Mouse (Mus musculus) midbrain, embryonic 11.5 days (tissue): ENCODE data around the gene Myf5. TPM values are rescaled to one million over a fixed set of nuclear protein-coding genes. Genes with fewer than 3 reads are reported as not detected.

Source experiments
- ATAC-seq: fragments of 200-750 bp; cut with Nextera tagmentation; 2 replicates; pipeline ENCODE4 v1.8.0; 2017; ENCODE audit warnings: moderate TSS enrichment, moderate library complexity; ENCODE audit not compliant: low FRiP score
- DNase-seq: peaks from one replicate; pipeline ENCODE4 v3.0.0; 2015; ENCODE audit warnings: low spot score; ENCODE audit errors: missing footprints
- H3K27ac ChIP-seq: fragments of 300-500 bp; sonication (generic); 2 replicates; pipeline ENCODE4 v1.5.1; 2014; ENCODE audit warnings: low read depth, low read length
- H3K27me3 ChIP-seq: fragments of 300-500 bp; sonication (generic); 2 replicates; pipeline ENCODE4 v1.6.1; 2014; ENCODE audit warnings: mild to moderate bottlenecking, low read length, moderate library complexity, mixed read lengths; ENCODE audit not compliant: control insufficient read depth, insufficient read depth
- H3K36me3 ChIP-seq: fragments of 300-500 bp; sonication (generic); 2 replicates; pipeline ENCODE4 v1.6.1; 2014; ENCODE audit warnings: mild to moderate bottlenecking, low read length, moderate library complexity, mixed read lengths; ENCODE audit not compliant: control insufficient read depth, insufficient read depth
- H3K4me1 ChIP-seq: fragments of 300-500 bp; sonication (generic); 2 replicates; pipeline ENCODE4 v1.6.1; 2014; ENCODE audit warnings: low read length; ENCODE audit not compliant: control insufficient read depth, insufficient read depth
- H3K4me2 ChIP-seq: fragments of 300-500 bp; sonication (generic); 2 replicates; pipeline ENCODE4 v1.6.1; 2014; ENCODE audit warnings: mild to moderate bottlenecking, moderate library complexity
- H3K4me3 ChIP-seq: fragments of 300-500 bp; sonication (generic); 2 replicates; pipeline ENCODE4 v1.5.1; 2014; ENCODE audit warnings: low read depth, low read length
- H3K9ac ChIP-seq: fragments of 300-500 bp; sonication (generic); 2 replicates; pipeline ENCODE4 v1.6.1; 2014; ENCODE audit warnings: low read length
- H3K9me3 ChIP-seq: fragments of 300-500 bp; sonication (generic); 2 replicates; pipeline ENCODE4 v1.6.1; 2016; ENCODE audit warnings: low read length; ENCODE audit not compliant: control insufficient read depth
- WGBS: fragments of 180-500 bp; shearing (Covaris S2); extraction: QIAGEN DNeasy Blood & Tissue Kit; methylation state at CpG from one replicate; pipeline ENCODE4 v1.1.7; 2014; 5-methylcytosine and 5-hydroxymethylcytosine counted together
- polyA plus RNA-seq: library from polyadenylated mRNA; unstranded; fragments of >200 nt; fragmentation: Nextera tagmentation; extraction: Ambion mirVana; gene quantifications from 2 replicates; pipeline ENCODE4 v1.2.1, GENCODE M21; 2014

Gene Myf5
- polyA plus RNA-seq, result 0.44 and 0.83 TPM in 2 replicates

- ATAC-seq, result no peak
- no peak for DNase-seq
- Histone ChIP-seq H3K4me2 (no peak within 1 kb of the TSS), H3K4me3 (no peak within 1 kb of the TSS), H3K4me1 (peaks cover 2% of the 10 kb centered on the region; the same call in 1 of the 2 replicates), H3K36me3 (no peaks in the 10 kb centered on the region), H3K9me3 (no peaks in the 10 kb centered on the region), H3K27me3 (no peaks in the 10 kb centered on the region), H3K9ac (no peak within 1 kb of the TSS), H3K27ac (no peak within 1 kb of the TSS)
- WGBS, result 71% methylated on average over 8 of the region's 8 CpGs
These were observed at the start of gene Myf5 for GRCm38 (mm10) chr10:107485870-107486269. TSS of gene Myf5 (minus strand) at chr10:107486134.

GRCm38 (mm10) chr10:107528758-107529157 lies 42.8 kb upstream of the Myf5 start:
- Histone ChIP-seq H3K36me3 (no peaks in the 10 kb centered on the region), H3K27ac (no peak overlapping the region), H3K9me3 (no peaks in the 10 kb centered on the region), H3K4me2 (no peak overlapping the region), H3K4me3 (no peak overlapping the region), H3K27me3 (no peaks in the 10 kb centered on the region), H3K4me1 (no peaks in the 10 kb centered on the region), H3K9ac (no peak overlapping the region)
- no peak for DNase-seq
- WGBS, result 54% methylated on average over 1 of the region's 1 CpGs
- ATAC-seq, result no peak

- H3K9me3 ChIP-seq, result no peaks in the 10 kb centered on the region
- no peaks in the 10 kb centered on the region for H3K36me3 ChIP-seq
- DNase-seq (peak; percentile 64), ATAC-seq (no peak)
- 85% methylated on average over 5 of the region's 5 CpGs for WGBS
- H3K4me2 ChIP-seq, result no peak overlapping the region
- no peak overlapping the region for H3K4me3 ChIP-seq
- H3K4me1 ChIP-seq, result no peaks in the 10 kb centered on the region
- H3K27me3 ChIP-seq, result no peaks in the 10 kb centered on the region
- no peak overlapping the region for H3K27ac ChIP-seq
- H3K9ac ChIP-seq, result no peak overlapping the region
These were observed 33.3 kb upstream of the Myf5 start for GRCm38 (mm10) chr10:107519216-107519615.

- H3K9ac ChIP-seq, result no peak overlapping the region
- H3K27me3 ChIP-seq, result no peaks in the 10 kb centered on the region
- no peak overlapping the region for H3K4me3 ChIP-seq
- no peak overlapping the region for H3K27ac ChIP-seq
- peak; percentile 62 for DNase-seq
- no peaks in the 10 kb centered on the region for H3K9me3 ChIP-seq
- H3K4me1 ChIP-seq, result no peaks in the 10 kb centered on the region
- no peak overlapping the region for H3K4me2 ChIP-seq
- H3K36me3 ChIP-seq, result no peaks in the 10 kb centered on the region
- 90% methylated on average over 7 of the region's 7 CpGs for WGBS
- no peak for ATAC-seq
These were observed 30.7 kb upstream of the Myf5 start for GRCm38 (mm10) chr10:107516641-107517040.

- Histone ChIP-seq H3K27ac (no peak overlapping the region), H3K9ac (no peak overlapping the region), H3K4me2 (no peak overlapping the region), H3K4me3 (no peak overlapping the region), H3K36me3 (no peaks in the 10 kb centered on the region), H3K27me3 (no peaks in the 10 kb centered on the region), H3K4me1 (no peaks in the 10 kb centered on the region), H3K9me3 (no peaks in the 10 kb centered on the region)
- DNase-seq (no peak), ATAC-seq (no peak)
- 90% methylated on average over 7 of the region's 7 CpGs for WGBS
These were observed 28.8 kb upstream of the Myf5 start for GRCm38 (mm10) chr10:107514735-107515134.

GRCm38 (mm10) chr10:107506397-107506796 lies 20.5 kb upstream of the Myf5 start:
- H3K27ac ChIP-seq, result no peak overlapping the region

GRCm38 (mm10) chr10:107503430-107503829 lies 17.5 kb upstream of the Myf5 start:
- Histone ChIP-seq H3K27me3 (no peaks in the 10 kb centered on the region), H3K4me3 (no peak overlapping the region), H3K27ac (no peak overlapping the region), H3K36me3 (no peaks in the 10 kb centered on the region), H3K9ac (no peak overlapping the region), H3K4me1 (no peaks in the 10 kb centered on the region), H3K9me3 (no peaks in the 10 kb centered on the region), H3K4me2 (no peak overlapping the region)
- 86% methylated on average over 4 of the region's 4 CpGs for WGBS
- ATAC-seq, result no peak
- no peak for DNase-seq

More at GRCm38 (mm10) chr10:107506397-107506796, 20.5 kb upstream of the Myf5 start:
- Histone ChIP-seq H3K4me2 (no peak overlapping the region), H3K4me1 (no peaks in the 10 kb centered on the region), H3K27me3 (no peaks in the 10 kb centered on the region), H3K9me3 (no peaks in the 10 kb centered on the region), H3K36me3 (no peaks in the 10 kb centered on the region), H3K4me3 (no peak overlapping the region), H3K9ac (no peak overlapping the region)
- peak; percentile 66 for DNase-seq
- 80% methylated on average over 2 of the region's 2 CpGs for WGBS
- ATAC-seq, result no peak

GRCm38 (mm10) chr10:107502193-107502592 lies 16.3 kb upstream of the Myf5 start:
- H3K27ac ChIP-seq, result no peak overlapping the region
- no peaks in the 10 kb centered on the region for H3K36me3 ChIP-seq
- H3K4me2 ChIP-seq, result no peak overlapping the region
- no peaks in the 10 kb centered on the region for H3K27me3 ChIP-seq
- DNase-seq (no peak), ATAC-seq (no peak)
- 92% methylated on average over 7 of the region's 7 CpGs for WGBS
- H3K9me3 ChIP-seq, result no peaks in the 10 kb centered on the region
- no peak overlapping the region for H3K4me3 ChIP-seq
- H3K9ac ChIP-seq, result no peak overlapping the region
- no peaks in the 10 kb centered on the region for H3K4me1 ChIP-seq

- H3K9ac ChIP-seq, result no peak overlapping the region
- WGBS, result 84% methylated on average over 7 of the region's 7 CpGs
- no peak overlapping the region for H3K4me2 ChIP-seq
- H3K36me3 ChIP-seq, result no peaks in the 10 kb centered on the region
- no peak overlapping the region for H3K4me3 ChIP-seq
- DNase-seq, result no peak
- no peaks in the 10 kb centered on the region for H3K9me3 ChIP-seq
- H3K4me1 ChIP-seq, result no peaks in the 10 kb centered on the region
- ATAC-seq, result no peak
- H3K27ac ChIP-seq, result no peak overlapping the region
- no peaks in the 10 kb centered on the region for H3K27me3 ChIP-seq
These were observed 13.7 kb upstream of the Myf5 start for GRCm38 (mm10) chr10:107499656-107500055.

- H3K4me3 ChIP-seq, result no peak overlapping the region
- WGBS, result 85% methylated on average over 1 of the region's 1 CpGs
- no peak overlapping the region for H3K27ac ChIP-seq
- no peaks in the 10 kb centered on the region for H3K36me3 ChIP-seq
- DNase-seq (no peak), ATAC-seq (no peak)
- H3K4me1 ChIP-seq, result no peaks in the 10 kb centered on the region
- H3K9me3 ChIP-seq, result no peaks in the 10 kb centered on the region
- no peaks in the 10 kb centered on the region for H3K27me3 ChIP-seq
- H3K9ac ChIP-seq, result no peak overlapping the region
- H3K4me2 ChIP-seq, result no peak overlapping the region
These were observed 10.5 kb upstream of the Myf5 start for GRCm38 (mm10) chr10:107496402-107496801.
